Mouse (Mus musculus): ENCODE data around the gene Scn1b. TPM values are rescaled to one million over a fixed set of nuclear protein-coding genes. Genes with fewer than 3 reads are reported as not detected.
A peak's percentile ranks its signal among the peaks of the same experiment; 100 is the strongest.

Gene Scn1b
- total RNA-seq, 2 experiments from 2014 or later: not detected

DNA sequence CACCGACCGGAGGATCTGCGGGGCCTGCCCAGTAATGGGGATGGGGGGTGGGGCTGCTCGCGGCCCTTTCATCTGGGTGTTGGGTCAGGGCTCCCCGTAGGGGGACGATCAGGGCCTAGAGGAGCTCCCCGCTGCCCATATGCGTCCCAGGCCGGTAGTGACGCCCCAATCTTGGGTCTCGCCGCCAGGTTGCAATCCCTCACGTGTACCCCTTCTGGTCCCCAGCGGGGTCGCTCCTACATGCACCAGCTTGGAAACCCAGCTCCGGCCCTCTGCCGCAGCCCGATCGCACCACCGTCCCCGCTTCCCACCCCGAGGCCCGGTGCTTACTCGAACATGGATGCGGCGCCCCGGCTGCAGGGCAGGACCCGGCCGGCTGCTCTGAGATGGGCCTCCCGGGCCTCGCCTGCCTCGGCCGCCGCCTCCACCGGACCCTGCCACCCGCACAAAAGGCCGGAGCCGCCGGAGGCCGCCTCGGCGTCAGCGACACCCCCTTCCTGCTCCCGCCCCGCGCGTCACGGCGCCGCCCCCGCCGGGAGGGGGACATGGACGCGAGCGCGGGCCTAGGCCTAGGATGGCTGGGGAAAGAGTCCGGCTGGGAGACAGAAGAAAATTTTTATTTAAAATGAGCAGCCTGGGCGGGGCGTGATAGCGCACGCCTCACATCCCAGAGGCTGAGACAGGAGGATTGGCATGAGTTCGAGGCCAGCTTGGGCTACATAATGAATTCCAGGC lies 23.9 kb upstream of the Scn1b start:
- 0 out of 2 replicates have a peak, but pooled peaks have one; percentile 45 for ATAC-seq (replicated peaks; ENCODE audit: low FRiP score, poor library complexity, severe bottlenecking)

DNA sequence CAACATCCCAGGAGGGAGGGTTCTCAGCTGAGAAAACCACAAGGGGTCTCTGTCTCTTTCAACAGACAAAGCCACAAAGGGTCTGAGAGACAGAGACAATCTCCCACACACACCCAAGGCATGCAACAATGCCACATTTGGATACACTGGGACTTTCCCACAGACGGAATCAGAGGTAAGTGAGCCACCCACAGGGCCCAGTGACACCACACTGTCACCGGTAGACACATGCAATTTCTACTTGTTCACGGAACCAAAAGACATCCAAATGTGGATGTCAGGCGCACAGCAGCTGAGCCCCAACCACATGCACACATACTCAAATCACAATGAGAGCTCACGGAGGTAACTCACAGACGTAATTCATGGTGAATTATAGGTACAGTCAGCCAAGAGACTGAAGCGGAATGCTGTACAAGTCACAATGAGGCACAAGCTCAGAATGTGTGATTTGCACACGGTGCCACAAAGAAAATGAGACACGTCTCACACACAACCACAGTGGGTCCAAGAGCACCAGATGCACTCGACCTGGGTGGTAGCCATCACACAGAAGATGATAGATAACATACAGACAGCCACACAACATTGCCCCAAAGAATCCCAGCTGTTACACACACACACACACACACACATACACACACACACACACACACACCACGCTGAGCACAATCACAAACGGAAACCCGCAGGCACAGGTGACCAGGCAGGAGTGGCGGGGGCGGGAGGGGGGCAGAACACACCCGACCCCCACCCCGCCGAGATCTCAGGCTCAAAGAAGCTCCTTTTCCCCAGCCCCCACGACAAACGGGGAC lies 23.2 kb upstream of the Scn1b start:
- ATAC-seq (replicated peaks; ENCODE audit: low FRiP score, poor library complexity, severe bottlenecking): no peak

DNA sequence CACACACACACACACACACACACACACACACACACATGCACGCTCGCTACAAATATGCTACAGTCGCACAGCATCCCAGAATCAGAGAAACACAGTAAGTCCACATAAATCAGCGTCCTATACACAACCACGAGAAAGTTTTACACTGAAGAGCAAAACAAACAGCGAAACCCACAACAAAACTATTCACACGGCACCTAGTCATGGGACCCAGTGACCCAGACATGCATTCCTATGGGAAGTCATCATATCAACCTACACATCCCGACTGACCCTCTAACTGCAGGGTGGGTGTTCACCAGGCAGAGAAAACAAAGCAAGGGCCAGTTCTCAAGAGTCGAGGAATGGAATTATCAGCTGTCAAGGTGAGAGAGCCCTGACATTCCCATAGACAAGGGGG lies 22.5 kb upstream of the Scn1b start:
- no peak for ATAC-seq (replicated peaks; ENCODE audit: low FRiP score, poor library complexity, severe bottlenecking)

DNA sequence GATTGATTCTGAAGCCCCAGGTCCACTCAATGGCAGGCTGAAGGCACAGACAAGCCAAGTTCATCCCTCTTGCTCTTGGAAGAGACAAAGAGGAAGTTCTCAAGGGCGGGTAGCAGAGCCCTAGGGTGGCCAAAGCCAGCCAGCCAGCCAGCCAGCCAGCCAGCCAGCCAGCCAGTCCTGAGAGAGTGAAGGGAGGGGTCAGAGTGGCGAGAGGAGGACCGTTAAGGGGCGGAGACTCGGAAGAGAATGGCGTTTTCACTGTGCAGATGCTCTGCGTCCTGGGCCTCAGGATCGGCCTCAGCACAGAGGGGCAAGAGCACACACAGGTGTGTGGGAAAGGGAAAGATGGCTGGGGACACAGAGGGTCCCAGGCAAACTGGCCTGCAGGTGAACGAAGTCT lies 22.0 kb upstream of the Scn1b start:
- peak; percentile 74 for ATAC-seq (replicated peaks; ENCODE audit: low FRiP score, poor library complexity, severe bottlenecking)

DNA sequence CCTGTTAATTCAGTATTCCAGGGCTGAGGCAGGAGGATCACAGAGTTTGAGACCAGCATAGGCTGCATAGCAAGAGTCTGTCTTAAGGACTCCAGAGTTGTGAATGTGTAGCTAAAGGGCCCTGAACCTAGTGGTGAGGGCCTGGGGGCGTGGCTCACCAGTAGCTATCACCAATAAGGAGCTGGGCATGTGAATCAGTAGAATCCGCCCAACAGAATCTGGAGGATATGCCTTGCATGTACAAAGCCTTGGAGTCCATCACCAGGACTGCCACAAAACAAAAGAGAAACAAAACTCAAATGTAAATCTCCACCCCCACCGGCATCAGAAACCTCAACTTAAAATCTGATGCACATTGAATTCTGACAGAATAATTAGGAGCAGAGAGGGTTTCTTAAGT lies 21.3 kb upstream of the Scn1b start:
- ATAC-seq (replicated peaks; ENCODE audit: low FRiP score, poor library complexity, severe bottlenecking): no peak

DNA sequence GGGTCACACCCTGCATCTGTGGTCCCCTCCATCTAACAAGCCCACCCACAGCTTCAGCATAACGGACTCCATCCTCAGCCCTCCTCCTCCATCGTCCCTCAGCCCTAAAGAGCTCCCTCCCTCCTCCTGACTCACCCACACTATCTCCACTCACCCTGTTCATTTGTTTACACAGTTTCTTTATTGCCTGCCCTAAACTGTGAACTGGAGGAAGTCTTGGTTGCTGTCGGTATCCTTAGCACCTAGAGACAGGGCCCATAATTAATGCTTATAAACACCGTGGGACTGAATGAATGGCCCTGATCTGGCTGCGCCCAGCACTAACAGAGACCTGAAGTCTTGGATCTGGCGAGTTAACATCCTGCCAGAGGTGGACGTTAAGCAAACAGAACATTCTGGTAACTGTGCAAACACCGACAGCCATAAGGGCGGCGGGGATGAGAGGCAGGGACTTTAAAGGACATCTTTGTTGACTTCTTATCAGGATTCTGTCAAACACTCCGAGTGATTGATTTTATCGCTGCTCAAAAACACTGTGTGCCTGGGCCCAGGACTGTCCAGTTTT lies 18.9 kb upstream of the Scn1b start:
- ATAC-seq (replicated peaks; ENCODE audit: low FRiP score, poor library complexity, severe bottlenecking): no peak

DNA sequence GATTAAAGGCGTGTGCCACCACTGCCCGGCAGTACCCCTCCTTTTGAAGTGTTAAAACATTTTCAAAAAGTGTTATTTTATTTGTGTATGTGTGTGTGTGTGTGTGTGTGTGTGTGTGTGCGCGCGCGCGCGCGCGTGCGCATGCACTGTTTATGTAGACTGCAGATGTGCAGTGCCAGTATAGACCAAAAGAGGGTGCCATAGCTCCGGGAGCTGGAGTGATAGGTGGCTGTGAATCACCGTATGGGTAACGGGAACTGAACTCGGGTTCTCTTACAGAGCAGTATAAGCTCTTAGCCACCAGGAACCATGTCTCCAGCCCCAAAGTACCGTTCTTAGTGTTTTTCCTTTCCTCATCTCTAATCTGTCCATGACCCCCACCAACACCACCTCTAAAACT lies 18.1 kb upstream of the Scn1b start:
- ATAC-seq (replicated peaks; ENCODE audit: low FRiP score, poor library complexity, severe bottlenecking): no peak

DNA sequence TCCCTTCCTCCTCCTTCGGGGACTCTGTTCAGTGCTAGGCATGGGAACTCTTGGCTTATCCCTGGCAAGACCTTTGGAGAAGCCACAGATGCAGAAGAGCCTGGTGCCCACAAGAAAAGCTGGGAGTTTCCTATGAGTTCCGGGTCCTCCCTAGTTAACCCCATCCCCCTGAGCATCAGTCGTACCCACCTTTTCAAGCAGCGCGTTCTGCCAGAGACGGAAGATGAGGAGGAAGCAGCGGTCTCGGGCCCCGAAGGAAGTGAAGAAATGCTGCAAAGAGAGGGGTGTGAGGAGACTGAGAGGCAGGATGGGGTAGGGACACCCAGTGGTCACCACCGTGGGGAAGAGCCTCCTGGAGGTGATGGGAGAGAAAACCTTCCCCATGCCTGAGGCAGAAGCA lies 14.1 kb upstream of the Scn1b start:
- no peak; the same call in 1 of the 2 replicates for ATAC-seq (replicated peaks; ENCODE audit: low FRiP score, poor library complexity, severe bottlenecking)

DNA sequence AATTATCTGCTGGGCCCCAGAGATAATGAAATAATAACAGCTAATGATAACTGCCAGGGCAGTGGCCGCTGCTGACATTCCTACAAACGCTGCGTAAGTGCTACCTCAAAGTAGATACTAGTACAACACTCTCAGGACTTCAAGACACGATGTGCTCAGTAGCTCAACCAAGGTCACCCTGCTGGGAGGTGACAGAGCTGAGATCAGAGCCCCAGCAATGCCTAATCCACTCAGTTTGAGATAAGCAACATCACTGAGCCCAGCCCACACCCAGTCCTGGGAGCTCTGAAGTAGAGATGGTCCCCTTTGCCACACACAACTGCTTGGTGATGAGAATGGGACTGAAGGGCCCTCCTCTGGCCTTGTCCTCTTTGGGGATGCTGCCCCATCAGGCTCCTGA lies 13.5 kb upstream of the Scn1b start:
- ATAC-seq (replicated peaks; ENCODE audit: low FRiP score, poor library complexity, severe bottlenecking): no peak

DNA sequence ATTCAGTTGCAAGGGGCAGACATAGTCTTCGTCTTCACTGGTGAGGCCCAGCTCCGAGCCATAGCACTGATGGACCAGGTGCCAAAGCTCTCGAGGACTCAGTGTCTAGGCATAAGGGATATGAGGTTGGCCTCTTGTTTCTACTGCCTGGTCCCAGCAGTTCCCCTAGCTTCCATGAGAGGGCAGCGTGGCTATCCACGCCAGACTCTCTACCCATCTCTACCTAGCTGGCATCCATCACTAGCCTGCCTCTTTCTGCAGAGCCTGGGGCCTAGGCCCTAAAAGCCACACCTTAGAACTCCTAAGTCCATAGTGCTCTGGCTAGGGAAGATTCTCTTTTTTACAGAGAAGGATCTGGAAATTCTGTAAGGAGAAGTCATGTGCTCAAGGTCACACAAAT lies 13.0 kb upstream of the Scn1b start:
- ATAC-seq (replicated peaks; ENCODE audit: low FRiP score, poor library complexity, severe bottlenecking): no peak

DNA sequence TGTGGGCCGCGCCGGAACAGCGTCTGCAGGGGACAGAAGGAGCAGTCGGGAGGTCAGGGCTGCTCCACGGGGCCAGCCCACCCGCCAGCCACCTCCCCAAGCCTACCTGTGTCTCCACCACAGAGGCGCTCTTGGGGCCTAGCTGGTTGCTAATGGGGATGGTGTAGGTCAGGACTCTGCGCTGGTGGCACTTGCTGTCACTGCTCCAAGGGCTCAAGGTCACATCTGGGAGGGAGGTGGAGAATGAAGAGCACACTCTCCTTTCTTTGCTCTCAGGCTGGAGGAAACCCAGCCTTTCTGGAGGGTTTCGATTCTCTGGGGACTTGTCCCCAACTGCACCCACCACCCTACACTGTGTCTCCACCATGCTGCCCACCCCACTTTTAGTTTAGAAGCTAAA lies 8.9 kb upstream of the Scn1b start:
- ATAC-seq (replicated peaks; ENCODE audit: low FRiP score, poor library complexity, severe bottlenecking): no peak

DNA sequence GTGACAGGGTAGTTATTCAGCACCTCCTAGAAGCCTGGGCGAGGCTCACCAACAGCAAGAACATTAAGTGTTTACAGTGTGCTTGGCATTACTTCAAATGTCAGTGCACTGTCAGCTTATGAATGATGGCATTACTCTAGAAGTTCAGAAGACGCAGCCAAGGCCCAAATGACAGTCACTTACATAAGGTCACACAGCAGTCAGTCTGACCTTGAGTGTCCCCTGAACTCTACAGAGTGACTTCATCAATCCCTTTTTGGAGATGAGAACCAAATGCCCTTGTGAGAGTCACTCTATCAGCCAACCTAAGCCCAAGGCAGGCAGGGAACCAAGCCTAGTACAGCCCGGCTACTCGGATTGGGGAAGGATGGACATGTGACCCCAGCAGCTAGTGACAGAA lies 5.1 kb upstream of the Scn1b start:
- ATAC-seq (replicated peaks; ENCODE audit: low FRiP score, poor library complexity, severe bottlenecking): no peak

DNA sequence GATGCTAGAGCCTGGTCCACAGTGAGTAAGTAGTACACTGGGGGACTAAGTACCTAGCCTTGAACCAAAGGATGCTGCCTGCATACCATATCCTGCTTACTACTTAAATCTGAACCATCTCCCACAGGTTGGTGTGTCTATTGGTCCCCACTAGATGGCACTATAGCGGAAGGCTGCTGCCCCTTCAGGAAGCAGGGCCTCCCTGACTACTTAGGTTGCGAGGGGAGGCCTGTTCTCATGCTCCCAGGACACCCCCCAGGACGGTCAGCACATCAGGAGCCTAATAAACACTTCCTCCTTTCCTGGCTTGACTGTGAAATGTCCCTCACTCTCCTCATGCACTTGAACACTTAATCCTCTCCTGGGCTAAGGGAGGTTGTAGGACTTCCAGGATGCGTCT lies 4.0 kb upstream of the Scn1b start:
- ATAC-seq (replicated peaks; ENCODE audit: low FRiP score, poor library complexity, severe bottlenecking): no peak

DNA sequence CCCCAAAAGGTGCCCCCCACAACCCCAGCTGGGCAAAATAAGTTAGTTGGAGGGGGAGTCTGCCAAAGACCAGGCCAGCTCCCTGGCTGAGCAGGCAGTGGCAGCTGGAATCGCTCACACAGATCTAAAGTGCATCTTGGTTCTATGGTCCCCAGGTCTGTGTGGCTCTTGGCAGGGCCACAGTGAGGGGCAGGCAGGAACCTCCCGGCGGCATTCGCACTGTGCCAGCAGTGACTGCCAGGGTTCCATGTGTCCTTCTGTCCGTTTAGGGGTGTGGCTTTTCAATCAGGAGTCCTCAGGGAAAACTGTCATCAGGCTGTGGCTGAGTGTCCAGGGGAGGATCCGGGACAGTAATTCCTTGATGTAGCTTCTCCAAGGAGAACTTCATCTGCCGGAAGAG lies 3.4 kb upstream of the Scn1b start:
- no peak for ATAC-seq (replicated peaks; ENCODE audit: low FRiP score, poor library complexity, severe bottlenecking)

DNA sequence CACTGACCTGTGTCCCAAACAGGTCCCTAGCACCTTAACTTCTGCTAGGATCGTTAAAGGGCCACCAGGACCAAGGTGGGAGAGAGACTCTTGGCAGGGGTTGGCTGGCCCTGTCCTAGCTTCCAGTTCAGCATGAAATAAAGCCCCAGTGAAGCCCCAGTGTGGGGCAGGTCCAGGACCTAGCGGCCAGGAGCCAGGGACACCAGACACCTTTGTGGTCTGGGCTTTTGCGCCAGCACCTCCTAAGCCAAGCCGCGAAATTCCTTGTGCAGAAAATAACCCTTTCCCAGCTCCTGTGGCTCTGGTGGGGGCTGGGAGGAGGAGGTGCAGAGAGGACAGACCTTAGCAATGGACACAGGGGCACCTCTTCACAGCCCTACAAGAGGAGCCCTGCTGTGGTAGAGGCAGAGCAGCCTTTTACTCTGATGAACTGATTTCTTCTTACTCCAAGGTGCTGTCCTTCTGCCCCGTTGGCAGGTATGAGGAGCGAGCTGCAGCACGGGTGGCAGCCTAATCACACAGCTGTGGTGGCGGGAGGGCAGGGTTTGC lies 1.4 kb upstream of the Scn1b start:
- ATAC-seq (replicated peaks; ENCODE audit: low FRiP score, poor library complexity, severe bottlenecking): no peak

DNA sequence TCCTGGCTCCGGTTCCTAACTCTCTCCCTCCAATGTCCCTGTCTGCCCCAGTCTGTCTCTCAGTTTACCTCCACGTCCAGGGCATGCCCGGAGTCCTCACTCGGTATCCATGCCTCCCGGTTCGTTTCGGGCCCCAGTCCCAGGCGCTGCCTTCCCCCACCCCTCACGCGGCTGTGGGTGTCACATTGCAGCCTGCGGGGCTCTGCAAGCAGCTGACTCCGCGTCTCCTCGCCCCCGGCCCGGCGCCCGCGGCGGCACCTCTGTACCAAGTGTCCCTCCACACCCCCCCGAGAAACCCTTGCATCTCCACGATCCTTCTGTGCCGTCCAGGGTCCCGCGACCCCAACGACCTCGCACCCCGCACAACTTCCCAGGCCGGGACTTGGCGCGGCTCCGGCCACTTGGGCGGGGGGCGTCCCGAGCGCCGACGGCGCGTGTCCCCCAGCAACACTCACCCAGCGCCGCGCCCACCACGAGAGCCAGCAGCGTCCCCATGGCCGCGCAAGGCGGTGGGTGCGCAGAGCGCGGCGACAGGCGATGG lies 522 bp downstream of the Scn1b start:
- ATAC-seq (replicated peaks; ENCODE audit: low FRiP score, poor library complexity, severe bottlenecking): no peak

DNA sequence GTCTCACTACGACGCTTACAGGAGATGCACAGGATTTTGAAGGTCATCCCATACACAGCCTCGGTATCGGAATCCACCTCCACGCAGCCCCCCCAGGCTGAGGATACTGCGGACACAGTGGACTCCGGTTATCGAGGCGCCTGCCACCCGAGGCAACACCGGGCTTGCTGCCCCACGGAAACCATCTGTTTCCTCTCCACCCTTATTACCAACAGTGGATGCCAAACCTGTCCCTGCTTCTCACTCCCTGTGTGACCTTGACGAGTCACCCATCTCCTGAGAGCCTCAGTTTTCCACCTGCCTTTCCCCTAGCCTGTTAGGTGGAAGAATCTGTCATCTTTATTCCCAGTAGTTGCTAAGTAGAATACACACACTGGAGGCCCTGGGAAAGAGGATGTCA lies 1.7 kb downstream of the Scn1b start:
- ATAC-seq (replicated peaks; ENCODE audit: low FRiP score, poor library complexity, severe bottlenecking): no peak

DNA sequence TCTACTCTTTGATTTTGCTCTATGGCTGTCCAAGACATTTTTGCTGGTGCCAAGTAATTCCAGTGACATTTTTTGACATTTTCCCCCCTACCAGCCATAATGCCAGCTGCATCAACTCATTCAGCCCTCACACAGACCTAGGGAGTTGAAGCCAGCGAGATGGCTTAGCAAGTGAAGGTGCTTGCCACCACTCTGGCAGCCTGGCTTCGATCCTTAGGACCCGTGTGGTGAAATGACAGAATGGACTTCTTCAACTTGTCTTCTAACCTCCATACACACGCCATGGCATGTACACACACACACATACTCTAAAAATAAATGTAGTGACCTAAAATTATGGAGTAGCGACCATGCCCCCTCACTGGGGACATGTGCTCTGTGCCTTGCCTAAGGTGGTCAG lies 2.4 kb downstream of the Scn1b start:
- ATAC-seq (replicated peaks; ENCODE audit: low FRiP score, poor library complexity, severe bottlenecking): no peak

DNA sequence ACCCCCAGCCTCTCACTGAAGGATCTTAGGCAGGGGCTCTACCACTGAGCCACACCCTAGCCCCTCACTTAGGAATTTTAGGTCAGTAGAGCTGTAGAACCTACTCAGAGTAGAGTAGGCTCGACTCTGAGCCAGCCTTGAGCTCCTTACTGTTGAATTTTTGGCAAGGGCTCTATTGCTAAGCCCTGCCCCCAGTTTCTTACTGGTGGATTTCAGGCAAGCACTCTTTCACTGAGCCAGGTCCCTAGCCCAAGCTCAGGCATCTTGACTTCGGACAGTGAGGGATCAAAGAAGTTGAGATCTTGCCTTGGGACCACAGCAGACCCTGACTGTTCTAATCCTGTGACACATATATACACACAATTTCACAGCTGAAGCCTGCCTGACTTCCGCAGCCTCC lies 3.1 kb downstream of the Scn1b start:
- ATAC-seq (replicated peaks; ENCODE audit: low FRiP score, poor library complexity, severe bottlenecking): no peak

Measured in erythroid progenitor cell, adult 5-6 weeks (primary cell).